Mouse (Mus musculus) small intestine, adult 2 months (tissue): ENCODE data around the gene Cxcl13.

ENCODE experiments used
- CTCF ChIP-seq: fragments of 200-500 bp; IDR thresholded peaks from 2 replicates; pipeline ENCODE4 v1.5.1; 2012; ENCODE audit warnings: low read depth, mild to moderate bottlenecking, control low read depth, inconsistent platforms, low read length, moderate library complexity, mixed read lengths; ENCODE audit not compliant: insufficient replicate concordance, insufficient read length; ENCODE audit errors: extremely low read depth
- POLR2A ChIP-seq: fragments of 200-500 bp; IDR thresholded peaks from 2 replicates; pipeline ENCODE4 v1.6.1; 2012; ENCODE audit warnings: low read depth, mild to moderate bottlenecking, control low read depth, inconsistent platforms, low read length, moderate library complexity

DNA sequence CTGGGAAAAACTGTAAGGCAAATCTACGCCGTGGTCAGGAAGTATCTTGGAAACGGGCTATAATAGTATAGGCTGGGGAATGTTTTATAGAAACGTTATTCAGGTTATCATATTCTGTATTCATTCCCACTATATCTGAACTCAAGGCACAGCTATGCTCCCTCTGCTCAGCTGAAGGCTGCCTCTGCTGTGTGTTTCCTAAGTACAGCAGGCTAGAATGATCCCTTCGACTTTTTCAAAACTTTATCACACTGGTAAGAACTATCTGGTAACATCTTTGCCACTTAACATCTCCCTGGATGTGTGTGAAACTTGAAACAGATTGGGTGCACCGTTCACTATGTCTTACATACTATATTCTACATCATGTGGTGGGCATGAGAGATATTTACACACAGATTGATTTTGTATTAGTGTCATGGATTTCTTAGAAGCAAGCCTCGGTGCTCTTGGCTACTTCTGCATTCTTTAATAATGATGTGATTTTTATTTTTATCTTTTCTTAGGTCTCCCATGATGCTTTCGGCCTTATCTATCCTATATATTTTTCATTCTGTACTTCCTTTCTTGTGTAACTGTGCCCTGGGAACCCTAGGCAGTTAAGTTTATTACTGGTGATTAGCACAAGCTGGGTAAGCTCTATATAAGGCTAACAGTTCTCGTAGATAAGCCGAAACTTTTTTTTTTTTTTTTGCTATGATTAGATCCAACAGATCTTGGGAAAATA is 31.4 kb upstream of the Cxcl13 start:
- TF ChIP-seq CTCF: no peak
- no peak for TF ChIP-seq POLR2A
